Mouse (Mus musculus): Measurements from ENCODE around the gene Fyb. TPM values are rescaled to one million over a fixed set of nuclear protein-coding genes. Genes with fewer than 3 reads are reported as not detected.

Fyb gene
- polyA plus RNA-seq (2016; fragmentation: Nextera tagmentation; extraction: Ambion mirVana): 3.6 and 3.8 TPM in 2 replicates

- no peaks in the 10 kb centered on the region for H3K9me3 ChIP-seq
- no peaks in the 10 kb centered on the region for H3K4me1 ChIP-seq
- no peak within 1 kb of the TSS for H3K4me3 ChIP-seq
- no peak within 1 kb of the TSS for H3K4me2 ChIP-seq (replicated peaks)
- WGBS: 80% methylated on average over 8 of the region's 8 CpGs
- no peaks in the 10 kb centered on the region for H3K27me3 ChIP-seq
- H3K27ac ChIP-seq: no peak within 1 kb of the TSS
- no peak for ATAC-seq (ENCODE audit: insufficient number of reproducible peaks, insufficient read depth, low FRiP score, low TSS enrichment)
- H3K9ac ChIP-seq: no peak within 1 kb of the TSS
- no peaks in the 10 kb centered on the region for H3K36me3 ChIP-seq
Measured at GRCm38 (mm10) chr15:6522653-6523167, at the start of gene Fyb. TSS of gene Fyb (plus strand) at chr15:6522853.

DNA sequence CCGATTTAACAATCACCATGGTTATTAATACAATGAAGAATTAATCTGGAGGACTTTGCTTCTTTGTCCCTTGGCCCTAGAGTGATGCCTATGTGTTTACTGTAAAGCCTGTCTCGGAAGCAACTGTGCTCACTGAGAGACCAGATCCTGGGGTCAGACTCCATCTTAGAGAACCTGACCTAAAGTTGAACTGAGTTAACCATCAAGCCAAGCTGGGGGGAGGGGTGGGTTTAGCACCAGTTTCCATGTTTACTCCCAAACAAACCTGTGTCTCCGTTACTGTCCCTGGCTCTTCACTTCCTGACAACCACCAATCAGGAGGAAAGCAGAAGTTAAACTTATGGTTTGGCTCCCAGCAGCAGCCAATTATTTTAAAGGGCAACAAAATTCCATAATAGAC lies 39.1 kb upstream of the Fyb start:
- Histone ChIP-seq H3K9me3 (no peaks in the 10 kb centered on the region), H3K4me3 (no peak overlapping the region), H3K36me3 (no peaks in the 10 kb centered on the region), H3K9ac (no peak overlapping the region), H3K4me1 (no peaks in the 10 kb centered on the region), H3K27me3 (no peaks in the 10 kb centered on the region), H3K4me2 (replicated peaks) (no peak overlapping the region), H3K27ac (no peak overlapping the region)
- ATAC-seq (ENCODE audit: insufficient number of reproducible peaks, insufficient read depth, low FRiP score, low TSS enrichment): no peak
- 73% methylated on average over 3 of the region's 3 CpGs for WGBS

- Histone ChIP-seq H3K27ac (no peak overlapping the region), H3K4me3 (no peak overlapping the region), H3K4me2 (replicated peaks) (no peak overlapping the region), H3K9me3 (no peaks in the 10 kb centered on the region), H3K4me1 (no peaks in the 10 kb centered on the region), H3K36me3 (no peaks in the 10 kb centered on the region), H3K9ac (no peak overlapping the region), H3K27me3 (no peaks in the 10 kb centered on the region)
- 90% methylated on average over 2 of the region's 2 CpGs for WGBS
- no peak for ATAC-seq (ENCODE audit: insufficient number of reproducible peaks, insufficient read depth, low FRiP score, low TSS enrichment)
Measured at GRCm38 (mm10) chr15:6492386-6492785, 30.3 kb upstream of the Fyb start.

DNA sequence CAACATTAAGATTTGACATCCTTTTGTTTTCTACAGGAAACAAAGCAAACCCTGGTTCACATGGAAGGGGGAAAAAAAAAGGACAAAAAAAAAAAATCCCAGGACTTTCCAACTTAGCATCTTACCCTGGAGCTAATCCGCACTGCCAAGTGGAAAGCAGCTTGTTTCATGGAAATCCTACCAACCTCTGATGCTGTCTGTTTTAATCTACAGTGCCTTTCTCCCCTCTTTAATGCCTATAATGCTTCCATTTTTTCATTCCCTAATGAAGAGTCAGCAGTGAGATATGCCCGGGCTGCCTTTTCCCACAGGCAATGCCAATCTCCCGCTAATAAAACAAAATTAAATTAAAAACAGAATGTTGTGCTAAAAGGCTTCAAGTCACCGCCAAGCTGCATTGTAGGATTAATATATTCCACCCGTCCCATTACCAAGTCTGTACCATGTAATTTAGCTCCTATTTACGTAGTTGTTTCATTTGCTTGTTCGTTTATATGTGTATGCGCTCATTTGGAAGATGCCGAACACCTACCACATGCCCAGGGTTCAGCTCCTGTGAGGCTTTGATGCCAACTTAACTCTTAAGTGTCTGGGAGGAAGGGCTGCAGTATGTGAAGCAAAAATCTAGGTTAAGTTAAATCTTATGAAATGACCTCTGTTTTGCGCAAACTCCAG lies 24.1 kb upstream of the Fyb start:
- H3K27me3 ChIP-seq: no peaks in the 10 kb centered on the region
- no peak overlapping the region for H3K9ac ChIP-seq
- 51% methylated on average over 10 of the region's 10 CpGs for WGBS
- no peaks in the 10 kb centered on the region for H3K9me3 ChIP-seq
- H3K36me3 ChIP-seq: no peaks in the 10 kb centered on the region
- no peak overlapping the region for H3K4me2 ChIP-seq (replicated peaks)
- no peak for ATAC-seq (ENCODE audit: insufficient number of reproducible peaks, insufficient read depth, low FRiP score, low TSS enrichment)
- no peaks in the 10 kb centered on the region for H3K4me1 ChIP-seq
- H3K4me3 ChIP-seq: no peak overlapping the region
- H3K27ac ChIP-seq: no peak overlapping the region

DNA sequence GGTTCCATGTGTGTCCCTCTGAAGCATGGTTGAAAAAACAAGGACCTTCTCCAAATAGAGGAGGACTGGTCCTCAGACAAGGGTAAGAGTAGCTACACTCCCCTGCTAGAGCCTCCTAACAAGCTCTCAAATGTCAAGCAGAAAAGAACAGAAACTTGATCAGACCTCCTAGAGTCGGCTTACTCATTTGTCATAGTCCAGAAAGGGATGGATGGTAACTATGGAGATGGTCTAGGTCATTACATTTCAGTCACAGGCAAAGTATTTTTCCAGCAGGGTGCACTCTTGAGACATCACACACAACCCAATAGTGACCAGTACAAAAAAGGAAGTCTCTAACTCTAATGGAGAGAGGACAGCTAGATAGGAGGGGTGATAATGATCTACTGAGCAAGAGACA lies 21.9 kb upstream of the Fyb start:
- Histone ChIP-seq H3K9ac (no peak overlapping the region), H3K4me3 (no peak overlapping the region), H3K4me2 (replicated peaks) (no peak overlapping the region), H3K9me3 (no peaks in the 10 kb centered on the region), H3K4me1 (no peaks in the 10 kb centered on the region), H3K27me3 (no peaks in the 10 kb centered on the region), H3K27ac (no peak overlapping the region), H3K36me3 (no peaks in the 10 kb centered on the region)
- WGBS: 31% methylated on average over 1 of the region's 1 CpGs
- no peak for ATAC-seq (ENCODE audit: insufficient number of reproducible peaks, insufficient read depth, low FRiP score, low TSS enrichment)

DNA sequence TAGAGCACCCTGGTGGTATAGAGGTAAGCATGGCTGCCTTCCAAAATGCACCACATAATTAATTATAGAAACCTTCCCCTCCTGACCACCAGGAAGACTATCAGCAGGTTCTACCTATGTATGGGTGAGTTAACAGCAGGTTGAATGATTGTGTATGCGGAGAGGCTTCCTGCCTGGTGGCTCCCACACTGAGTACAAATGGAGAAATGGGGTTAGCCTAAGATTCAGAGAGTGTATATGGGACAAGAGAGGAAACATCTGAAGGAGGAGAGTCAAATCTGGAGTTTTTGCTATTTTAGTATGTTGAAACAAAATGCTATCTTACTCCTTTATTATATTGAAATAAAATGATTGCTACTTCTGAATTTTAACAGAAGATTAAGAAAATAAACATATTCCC lies 5.1 kb upstream of the Fyb start:
- H3K9me3 ChIP-seq: no peaks in the 10 kb centered on the region
- no peaks in the 10 kb centered on the region for H3K36me3 ChIP-seq
- no peak overlapping the region for H3K9ac ChIP-seq
- no peak for ATAC-seq (ENCODE audit: insufficient number of reproducible peaks, insufficient read depth, low FRiP score, low TSS enrichment)
- no peak overlapping the region for H3K4me3 ChIP-seq
- no peaks in the 10 kb centered on the region for H3K4me1 ChIP-seq
- 94% methylated on average over 1 of the region's 1 CpGs for WGBS
- H3K4me2 ChIP-seq (replicated peaks): no peak overlapping the region
- H3K27me3 ChIP-seq: no peaks in the 10 kb centered on the region
- no peak overlapping the region for H3K27ac ChIP-seq

DNA sequence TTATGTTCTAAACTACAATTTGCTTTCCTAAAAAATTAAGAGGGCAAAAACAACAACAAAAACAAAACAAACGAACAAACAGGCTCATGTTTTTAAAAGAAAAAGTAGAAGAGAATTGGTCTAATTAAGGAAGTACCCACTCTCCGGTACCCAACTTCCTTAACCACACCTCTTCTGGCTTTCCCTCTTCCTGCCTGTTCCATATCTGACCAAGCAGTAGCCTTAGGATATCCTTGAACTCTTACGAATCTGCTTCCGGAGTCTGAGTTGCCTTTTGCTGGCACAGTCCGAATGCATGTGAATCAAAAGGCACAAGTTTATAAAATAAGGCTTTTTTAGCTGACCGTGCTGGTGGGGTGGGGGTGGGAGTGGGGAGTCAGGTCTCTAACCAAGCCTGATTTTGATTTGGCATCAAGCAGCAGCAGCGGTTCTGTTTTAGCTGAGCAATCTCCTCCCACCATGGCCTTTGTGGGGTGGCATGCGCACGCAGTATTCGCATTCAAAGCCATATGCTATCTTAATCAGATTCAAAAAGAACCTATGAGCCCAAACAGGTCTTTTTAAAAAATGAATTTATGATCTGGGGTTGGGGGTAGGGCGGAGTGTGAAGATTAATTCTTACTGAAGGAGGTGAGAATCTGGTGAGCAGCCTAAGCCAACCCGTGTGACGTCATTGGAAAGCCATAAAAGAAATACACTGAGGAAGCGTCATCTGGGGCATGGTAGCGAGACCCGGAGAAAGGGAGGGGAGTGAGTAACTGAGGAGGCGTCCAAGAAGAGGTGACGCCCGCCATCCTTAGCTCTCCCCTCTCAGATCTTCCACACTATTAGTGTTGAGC lies 3.0 kb upstream of the Fyb start:
- Histone ChIP-seq H3K9me3 (no peaks in the 10 kb centered on the region), H3K27me3 (no peaks in the 10 kb centered on the region), H3K36me3 (no peaks in the 10 kb centered on the region), H3K27ac (no peak overlapping the region), H3K4me1 (no peaks in the 10 kb centered on the region), H3K9ac (no peak overlapping the region), H3K4me3 (no peak overlapping the region), H3K4me2 (replicated peaks) (no peak overlapping the region)
- WGBS: 83% methylated on average over 19 of the region's 19 CpGs
- no peak for ATAC-seq (ENCODE audit: insufficient number of reproducible peaks, insufficient read depth, low FRiP score, low TSS enrichment)

DNA sequence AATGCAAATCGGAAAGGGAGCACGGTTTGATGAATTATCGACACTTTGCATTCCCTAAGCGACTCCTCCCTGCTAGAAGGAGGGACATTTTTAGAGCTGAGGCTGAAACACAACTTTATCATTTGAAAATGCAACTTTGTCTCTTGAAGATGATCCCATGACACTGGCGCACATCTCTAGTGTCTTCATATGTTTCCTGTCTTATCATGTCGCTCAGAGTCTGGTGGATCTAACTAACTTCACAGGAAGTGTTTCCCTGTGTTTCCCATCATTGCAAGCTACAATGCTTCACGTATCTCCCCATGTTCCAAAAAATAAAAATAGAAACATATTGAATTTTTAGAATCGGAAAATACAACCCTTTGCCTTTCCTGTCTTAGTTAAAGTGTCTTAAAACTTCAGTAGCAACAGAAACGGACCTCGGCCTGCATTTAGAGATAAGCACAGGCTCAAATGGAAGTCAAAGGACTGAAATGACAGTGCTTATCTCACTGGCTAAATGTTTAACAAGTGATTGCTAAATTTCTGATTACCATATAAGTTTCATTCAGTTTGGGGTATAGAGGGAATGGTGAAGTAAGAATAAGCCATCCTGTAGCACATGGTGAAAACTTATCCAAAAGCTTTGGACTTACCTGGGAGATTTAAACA lies 2.0 kb upstream of the Fyb start:
- no peak overlapping the region for H3K9ac ChIP-seq
- no peaks in the 10 kb centered on the region for H3K36me3 ChIP-seq
- H3K4me1 ChIP-seq: no peaks in the 10 kb centered on the region
- ATAC-seq (ENCODE audit: insufficient number of reproducible peaks, insufficient read depth, low FRiP score, low TSS enrichment): no peak
- H3K27me3 ChIP-seq: no peaks in the 10 kb centered on the region
- 86% methylated on average over 10 of the region's 10 CpGs for WGBS
- H3K4me3 ChIP-seq: no peak overlapping the region
- H3K27ac ChIP-seq: no peak overlapping the region
- H3K4me2 ChIP-seq (replicated peaks): no peak overlapping the region
- H3K9me3 ChIP-seq: no peaks in the 10 kb centered on the region

DNA sequence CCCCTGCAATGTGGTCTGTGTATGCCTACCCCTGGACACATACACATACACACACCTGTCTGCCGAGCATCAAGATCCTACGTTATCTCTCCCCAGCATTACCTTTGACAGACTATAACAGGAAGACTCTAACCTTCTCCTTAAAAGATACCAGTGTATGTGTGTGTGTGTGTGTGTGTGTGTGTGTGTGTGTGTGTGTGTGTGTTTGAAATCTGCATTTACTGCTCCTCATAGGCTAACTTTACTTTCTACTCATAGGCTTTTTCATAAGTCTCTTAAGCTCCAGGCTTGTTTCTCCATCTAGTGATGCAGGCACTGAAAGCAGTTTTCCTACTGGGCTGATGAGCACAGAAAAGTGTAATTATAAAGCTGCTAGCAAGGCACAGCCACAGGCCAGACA lies 2.1 kb downstream of the Fyb start:
- WGBS: 92% methylated on average over 2 of the region's 2 CpGs

DNA sequence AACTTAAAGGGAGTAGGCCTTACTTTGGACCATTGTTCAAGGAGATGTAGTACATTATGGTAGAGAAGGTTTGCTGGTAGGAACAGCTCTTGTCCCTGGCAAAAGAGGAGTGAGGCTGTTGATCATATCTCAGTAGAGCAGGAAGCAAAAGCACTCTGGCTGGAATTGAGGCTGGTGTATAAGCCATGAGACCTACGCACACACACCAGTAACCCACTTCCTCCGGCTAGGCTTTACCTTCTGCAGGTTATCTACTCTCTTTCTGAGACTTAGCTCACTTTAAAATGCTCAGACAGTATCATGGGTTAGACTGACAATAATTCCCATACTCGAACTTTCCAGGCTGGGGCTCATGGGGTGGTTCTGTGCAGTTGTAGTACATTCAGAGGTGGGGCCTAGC lies 2.7 kb downstream of the Fyb start:
- H3K4me2 ChIP-seq (replicated peaks): no peak overlapping the region
- no peaks in the 10 kb centered on the region for H3K9me3 ChIP-seq
- H3K9ac ChIP-seq: no peak overlapping the region
- WGBS: 85% methylated on average over 3 of the region's 3 CpGs
- H3K36me3 ChIP-seq: no peaks in the 10 kb centered on the region
- H3K27ac ChIP-seq: no peak overlapping the region
- H3K27me3 ChIP-seq: no peaks in the 10 kb centered on the region
- H3K4me1 ChIP-seq: no peaks in the 10 kb centered on the region
- H3K4me3 ChIP-seq: no peak overlapping the region
- no peak for ATAC-seq (ENCODE audit: insufficient number of reproducible peaks, insufficient read depth, low FRiP score, low TSS enrichment)

More for the DNA sequence above, 2.1 kb downstream of the Fyb start:
- no peak overlapping the region for H3K4me3 ChIP-seq
- H3K4me1 ChIP-seq: no peaks in the 10 kb centered on the region
- no peak for ATAC-seq (ENCODE audit: insufficient number of reproducible peaks, insufficient read depth, low FRiP score, low TSS enrichment)
- no peak overlapping the region for H3K4me2 ChIP-seq (replicated peaks)
- no peaks in the 10 kb centered on the region for H3K27me3 ChIP-seq
- no peak overlapping the region for H3K9ac ChIP-seq
- no peaks in the 10 kb centered on the region for H3K36me3 ChIP-seq
- no peaks in the 10 kb centered on the region for H3K9me3 ChIP-seq
- no peak overlapping the region for H3K27ac ChIP-seq

DNA sequence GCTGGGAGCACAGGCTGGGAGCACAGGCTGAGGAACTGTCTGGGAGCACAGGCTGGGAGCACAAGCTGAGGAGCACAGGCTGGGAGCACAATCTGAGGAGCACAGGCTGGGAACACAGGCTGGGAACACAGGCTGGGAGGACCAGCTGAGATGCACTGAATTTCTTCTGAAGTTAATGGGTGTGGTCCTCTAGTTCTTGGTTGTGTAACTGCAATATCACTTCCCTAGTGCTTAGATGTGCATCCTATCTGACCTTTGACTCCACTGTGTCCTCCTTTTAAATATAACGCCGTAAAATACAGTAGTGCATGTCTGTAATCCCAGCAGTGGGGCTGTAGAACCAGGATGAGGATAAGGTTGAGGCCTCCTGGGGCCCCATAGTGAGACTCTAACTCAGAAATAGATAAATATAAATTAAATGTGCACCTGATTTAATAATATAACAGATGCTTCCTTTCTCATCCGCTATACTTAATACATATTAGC lies 11.2 kb downstream of the Fyb start:
- H3K4me3 ChIP-seq: no peak overlapping the region
- H3K36me3 ChIP-seq: no peaks in the 10 kb centered on the region
- no peak overlapping the region for H3K27ac ChIP-seq
- no peak for ATAC-seq (ENCODE audit: insufficient number of reproducible peaks, insufficient read depth, low FRiP score, low TSS enrichment)
- H3K4me1 ChIP-seq: no peaks in the 10 kb centered on the region
- H3K9ac ChIP-seq: no peak overlapping the region
- no peak overlapping the region for H3K4me2 ChIP-seq (replicated peaks)
- H3K9me3 ChIP-seq: no peaks in the 10 kb centered on the region
- no peaks in the 10 kb centered on the region for H3K27me3 ChIP-seq
- WGBS: 89% methylated on average over 3 of the region's 3 CpGs

Measured in embryonic facial prominence, embryonic 12.5 days (tissue).